Comparison of ENCODE assay signal across 16 mouse cellular contexts in genomic region chr6:136495023-136495422, GRCm38 (mm10).
"Had no signal": no experiment of that assay in that cellular context is flagged by ENCODE, and none has a peak within 500 bp of the region (broad histone marks: within the 10 kb centered on the region; RNA-seq: fewer than 3 reads in every experiment).

No protein-coding gene starts in this region.

- H3K4me2 ChIP-seq: limb, embryonic 12.5 days; limb, embryonic 15.5 days; liver, embryonic 11.5 days; lung, embryonic 14.5 days had no signal

- DNase-seq: kidney, adult 2 months; kidney, postnatal 10 days; kidney, postnatal 36 days; layer of hippocampus, postnatal 36 days; liver, postnatal 0 days; lung, embryonic 14.5 days; midbrain, embryonic 14.5 days; thymus, adult 18-20 months; thymus, postnatal 14 days; thymus, postnatal 4 days had no signal

- H3K27ac ChIP-seq: left cerebral cortex, adult 2 months; limb, embryonic 12.5 days; limb, embryonic 15.5 days; liver, embryonic 14.5 days; macrophage had no signal

- H3K4me3 ChIP-seq: left cerebral cortex, adult 2 months; limb, embryonic 12.5 days; limb, embryonic 15.5 days had no signal

- ATAC-seq: liver, postnatal 0 days had no signal

- H3K36me3 ChIP-seq: limb, embryonic 12.5 days; limb, embryonic 15.5 days had no signal

- H3K9ac ChIP-seq: limb, embryonic 12.5 days; limb, embryonic 15.5 days; liver, embryonic 14.5 days; liver, postnatal 0 days; lung, embryonic 14.5 days had no signal

- H3K9me3 ChIP-seq: limb, embryonic 12.5 days; limb, embryonic 15.5 days had no signal

- H3K27me3 ChIP-seq: limb, embryonic 12.5 days; limb, embryonic 15.5 days had no signal

- H3K4me1 ChIP-seq: limb, embryonic 12.5 days; limb, embryonic 15.5 days had no signal
